Mouse (Mus musculus) heart, embryonic 14.5 days (tissue): ENCODE data around the gene Zc3h4. TPM values are rescaled to one million over a fixed set of nuclear protein-coding genes. Genes with fewer than 3 reads are reported as not detected.
A peak's percentile ranks its signal among the peaks of the same experiment; 100 is the strongest.

Experiments used
- ATAC-seq: fragments of 200-750 bp; cut with Nextera tagmentation; 2 replicates; pipeline ENCODE4 v1.8.0; 2017; ENCODE audit warnings: low read depth, moderate TSS enrichment; ENCODE audit not compliant: insufficient number of reproducible peaks, insufficient read depth, low FRiP score
- H3K27ac ChIP-seq, 2 experiments: fragments of 200-500 bp in 1 of 2; fragments of 300-500 bp in 1 of 2; sonication (generic) in 1 of 2; replicated peaks in 1 of 2; 2 replicates each; pipeline ENCODE4 v1.5.1; 2012 to 2014; ENCODE audit warnings: low read depth in 2 of 2, low read length in 2 of 2, control low read depth in 1 of 2, mild to moderate bottlenecking in 1 of 2, mixed read lengths in 1 of 2; ENCODE audit not compliant: control insufficient read depth in 1 of 2, insufficient read depth in 1 of 2
- H3K27me3 ChIP-seq: fragments of 300-500 bp; sonication (generic); 2 replicates; pipeline ENCODE4 v1.6.1; 2014; ENCODE audit warnings: mild to moderate bottlenecking, low read length, control low read depth; ENCODE audit not compliant: control insufficient read depth, insufficient read depth
- H3K36me3 ChIP-seq: fragments of 300-500 bp; sonication (generic); 2 replicates; pipeline ENCODE4 v1.6.1; 2014; ENCODE audit warnings: mild to moderate bottlenecking, control low read depth, low read length, mixed read lengths; ENCODE audit not compliant: control insufficient read depth, insufficient read depth
- H3K4me1 ChIP-seq, 2 experiments: fragments of 200-500 bp in 1 of 2; fragments of 300-500 bp in 1 of 2; sonication (generic) in 1 of 2; 2 replicates each; pipeline ENCODE4 v1.6.1; 2012 to 2014; ENCODE audit warnings: low read length in 2 of 2, control low read depth in 1 of 2, mixed read lengths in 1 of 2; ENCODE audit not compliant: control insufficient read depth in 2 of 2, insufficient read depth in 2 of 2
- H3K4me2 ChIP-seq: fragments of 300-500 bp; sonication (generic); 2 replicates; pipeline ENCODE4 v1.6.1; 2014; ENCODE audit warnings: mild to moderate bottlenecking, low read length
- H3K4me3 ChIP-seq, 2 experiments: fragments of 200-500 bp in 1 of 2; fragments of 300-500 bp in 1 of 2; sonication (generic) in 1 of 2; 2 replicates each; pipeline ENCODE4 v1.5.1; 2012 to 2014; ENCODE audit warnings: low read length in 2 of 2, mild to moderate bottlenecking in 2 of 2, control low read depth in 1 of 2, low read depth in 1 of 2, moderate library complexity in 1 of 2; ENCODE audit not compliant: control insufficient read depth in 1 of 2, insufficient read depth in 1 of 2
- H3K9ac ChIP-seq: fragments of 300-500 bp; sonication (generic); 2 replicates; pipeline ENCODE4 v1.6.1; 2014; ENCODE audit warnings: mild to moderate bottlenecking, low read length
- H3K9me3 ChIP-seq: fragments of 300-500 bp; sonication (generic); 2 replicates; pipeline ENCODE4 v1.6.1; 2016; ENCODE audit warnings: low read length, control low read depth; ENCODE audit not compliant: control insufficient read depth
- WGBS: fragments of 180-500 bp; shearing (Covaris S2); extraction: QIAGEN DNeasy Blood & Tissue Kit; methylation state at CpG from one replicate; pipeline ENCODE4 v1.1.7; 2014; 5-methylcytosine and 5-hydroxymethylcytosine counted together
- polyA plus RNA-seq: library from polyadenylated mRNA; unstranded; fragments of >200 nt; fragmentation: Nextera tagmentation; extraction: Ambion mirVana; gene quantifications from 2 replicates; pipeline ENCODE4 v1.2.1, GENCODE M21; 2014

Zc3h4 gene
- polyA plus RNA-seq, 1 experiment from 2014 or later, result 10.6 TPM

DNA sequence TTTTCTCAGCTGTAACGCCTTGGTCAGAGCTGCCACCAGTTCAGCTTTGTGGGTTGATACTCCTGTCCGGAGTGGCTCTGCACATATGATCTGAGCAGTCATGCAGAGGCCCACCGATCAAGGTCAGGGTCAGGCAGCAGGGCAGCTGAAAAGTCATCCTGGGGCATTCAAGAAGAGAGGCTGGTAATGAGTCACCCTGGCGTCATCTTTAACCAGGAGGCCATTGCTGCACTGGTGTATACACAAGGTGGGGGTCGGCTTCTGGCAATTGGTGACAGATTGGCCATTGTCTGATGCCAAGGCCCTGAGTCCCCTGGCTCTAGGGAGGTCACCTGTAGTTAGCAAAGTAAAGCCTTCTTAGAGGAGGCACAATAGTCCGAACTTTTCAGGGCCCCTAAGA, 50.9 kb downstream of the Zc3h4 start:
- no peak overlapping the region for H3K9ac ChIP-seq
- WGBS, result 53% methylated on average over 6 of the region's 6 CpGs
- peaks cover 9% of the 10 kb centered on the region for H3K36me3 ChIP-seq
- ATAC-seq, result no peak
- peaks cover 6 to 10% of the 10 kb centered on the region in 2 experiments for H3K4me1 ChIP-seq
- no peak overlapping the region for H3K4me3 ChIP-seq
- no peaks in the 10 kb centered on the region for H3K9me3 ChIP-seq
- H3K27me3 ChIP-seq, result no peaks in the 10 kb centered on the region
- H3K27ac ChIP-seq, result no peak overlapping the region
- no peak overlapping the region for H3K4me2 ChIP-seq

DNA sequence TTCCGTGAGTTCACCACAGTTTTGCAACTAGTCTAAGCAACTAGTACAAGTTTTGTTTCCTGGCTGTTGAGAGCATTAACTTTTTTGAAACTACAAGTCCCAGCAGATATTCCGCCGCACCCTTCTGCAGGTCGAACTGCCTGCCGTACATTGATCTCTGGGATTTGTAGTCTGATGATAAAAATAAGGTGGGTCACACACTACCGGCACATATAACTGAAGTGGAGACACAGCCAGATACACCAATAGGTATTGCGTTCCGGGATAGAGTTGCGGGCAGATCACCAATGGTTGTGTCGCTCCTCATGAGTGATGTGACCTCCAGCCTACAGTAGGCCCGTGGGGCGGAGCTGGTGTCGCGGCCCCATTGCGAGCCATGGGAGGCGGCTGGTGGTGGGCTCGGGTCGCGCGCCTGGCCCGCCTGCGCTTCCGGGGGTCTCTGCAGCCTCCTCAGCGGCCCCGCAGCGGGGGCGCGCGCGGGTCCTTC, 51.9 kb downstream of the Zc3h4 start, which contains the start of gene Tmem160:
Gene Tmem160, plus strand, starts transcription at position 193 of the 487 bp plus-strand sequence.
- peak; percentile 97 for ATAC-seq
- peak within 1 kb of the TSS; percentile 61 to 83 for H3K4me3 ChIP-seq
- no peaks in the 10 kb centered on the region for H3K27me3 ChIP-seq
- WGBS, result 1% methylated on average over 30 of the region's 30 CpGs
- H3K9me3 ChIP-seq, result no peaks in the 10 kb centered on the region
- H3K27ac ChIP-seq, result peak within 1 kb of the TSS in 1 of 2 experiments; percentile 63; a peak in 2 of 4 replicates
- peaks cover 9% of the 10 kb centered on the region for H3K36me3 ChIP-seq
- H3K9ac ChIP-seq, result peak within 1 kb of the TSS; percentile 78
- peaks cover 6 to 10% of the 10 kb centered on the region in 2 experiments for H3K4me1 ChIP-seq
- peak within 1 kb of the TSS; percentile 90 for H3K4me2 ChIP-seq

DNA sequence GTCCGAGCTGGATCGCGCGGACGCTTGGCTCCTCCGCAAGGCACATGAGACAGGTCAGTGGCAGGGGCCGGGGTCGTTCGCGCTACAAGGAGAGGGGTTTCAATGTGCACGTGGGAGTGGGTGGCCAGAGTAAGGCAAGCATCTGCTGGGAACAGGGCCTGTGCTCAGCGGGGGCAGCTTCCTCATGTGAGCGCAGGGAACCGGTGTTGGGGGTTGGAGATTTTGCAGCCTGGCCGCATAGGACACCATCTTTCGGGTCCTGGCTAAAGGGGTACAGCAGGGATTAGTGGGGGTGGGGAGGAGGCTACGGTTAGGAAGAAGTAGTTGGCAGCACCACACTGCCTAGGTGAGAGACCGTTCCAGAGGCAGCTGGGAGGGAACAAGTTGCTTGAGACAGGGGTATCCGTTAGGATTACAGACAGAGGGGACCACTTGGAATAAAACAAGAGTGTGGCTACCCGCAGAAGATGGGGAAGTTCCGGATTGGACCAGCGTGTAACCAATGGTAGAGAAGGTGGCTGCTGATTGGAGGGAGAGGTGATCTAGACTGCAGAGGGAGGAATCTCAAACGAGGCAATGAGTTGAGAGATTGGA, 52.5 kb downstream of the Zc3h4 start:
- peak overlapping the region; percentile 61 to 83 for H3K4me3 ChIP-seq
- no peaks in the 10 kb centered on the region for H3K9me3 ChIP-seq
- WGBS, result under 1% methylated on average over 23 of the region's 23 CpGs
- peaks cover 6 to 10% of the 10 kb centered on the region in 2 experiments for H3K4me1 ChIP-seq
- peak overlapping the region; percentile 78 for H3K9ac ChIP-seq
- no peaks in the 10 kb centered on the region for H3K27me3 ChIP-seq
- peaks cover 9% of the 10 kb centered on the region for H3K36me3 ChIP-seq
- peak overlapping the region in 1 of 2 experiments; percentile 63; a peak in 2 of 4 replicates for H3K27ac ChIP-seq
- peak overlapping the region; percentile 90 for H3K4me2 ChIP-seq
- peak; percentile 37; the same call in 1 of the 2 replicates for ATAC-seq

DNA sequence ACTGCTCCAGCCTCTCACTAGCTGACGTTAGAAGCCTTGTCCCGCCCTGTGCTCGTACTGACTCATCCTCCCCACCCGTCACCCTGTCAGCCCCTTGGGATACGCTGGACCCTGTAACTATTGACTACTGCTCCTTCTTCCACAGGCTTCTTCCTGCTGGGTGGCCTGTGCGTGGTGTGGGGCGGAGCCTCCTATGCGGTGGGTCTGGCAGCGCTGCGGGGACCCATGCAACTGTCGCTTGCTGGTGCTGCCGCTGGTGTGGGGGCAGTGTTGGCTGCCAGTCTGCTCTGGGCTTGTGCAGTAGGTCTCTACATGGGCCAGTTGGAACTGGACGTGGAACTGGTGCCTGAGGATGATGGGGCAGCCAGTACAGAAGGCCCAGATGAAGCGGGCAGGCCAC, 54.3 kb downstream of the Zc3h4 start:
- H3K9me3 ChIP-seq, result no peaks in the 10 kb centered on the region
- 91% methylated on average over 14 of the region's 14 CpGs for WGBS

DNA sequence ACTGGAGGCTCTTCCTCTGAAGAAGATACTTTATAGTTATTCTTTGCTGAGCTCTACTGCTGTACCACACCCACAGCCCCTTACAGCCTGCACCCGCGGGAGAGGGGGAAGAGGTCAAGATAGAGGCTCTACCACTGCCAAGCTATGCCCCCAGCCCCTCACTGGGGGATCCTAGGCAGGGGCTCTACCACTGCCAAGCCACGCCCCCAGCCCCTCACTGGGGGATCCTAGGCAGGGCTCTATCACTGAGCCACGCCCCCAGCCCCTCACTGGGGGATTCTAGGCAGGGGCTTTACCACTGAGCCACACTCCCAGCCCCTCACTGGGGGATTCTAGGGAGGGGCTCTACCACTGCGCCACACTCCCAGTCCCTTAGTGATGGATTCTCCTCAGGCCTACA, 55.6 kb downstream of the Zc3h4 start:
- 86% methylated on average over 5 of the region's 5 CpGs for WGBS

More for the DNA sequence above, 54.3 kb downstream of the Zc3h4 start:
- no peak for ATAC-seq
- Histone ChIP-seq H3K27me3 (no peaks in the 10 kb centered on the region), H3K4me1 (peaks cover 6 to 10% of the 10 kb centered on the region in 2 experiments), H3K27ac (no peak overlapping the region), H3K4me2 (no peak overlapping the region), H3K4me3 (no peak overlapping the region), H3K36me3 (peaks cover 9% of the 10 kb centered on the region), H3K9ac (no peak overlapping the region)

DNA sequence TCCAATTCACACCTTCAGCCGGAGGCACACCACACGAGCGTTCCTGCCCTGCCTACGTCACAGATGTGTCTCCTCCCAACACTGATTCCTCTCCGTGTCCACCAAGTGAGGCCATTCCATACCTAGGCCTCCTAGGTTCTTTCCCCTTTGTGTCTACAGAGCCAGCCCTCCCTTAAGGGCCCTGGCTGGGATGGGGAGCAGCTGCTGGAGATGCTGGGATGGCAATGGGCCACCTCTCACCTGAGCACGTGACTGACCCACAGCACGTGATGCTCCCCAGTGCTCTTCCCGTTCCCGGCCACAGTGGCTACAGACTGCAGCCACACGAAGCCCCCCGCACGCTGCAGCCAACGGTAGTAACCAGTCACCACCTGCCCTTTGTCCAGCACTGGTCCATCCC, 59.9 kb downstream of the Zc3h4 start:
- 0 out of 2 replicates have a peak, but pooled peaks cover 1% of the 10 kb centered on the region for H3K36me3 ChIP-seq
- no peak for ATAC-seq
- peaks cover 23% of the 10 kb centered on the region for H3K27me3 ChIP-seq
- H3K9ac ChIP-seq, result no peak overlapping the region
- H3K9me3 ChIP-seq, result no peaks in the 10 kb centered on the region
- WGBS, result 50% methylated on average over 13 of the region's 13 CpGs
- H3K4me1 ChIP-seq, result no peaks in the 10 kb centered on the region
- no peak overlapping the region for H3K4me2 ChIP-seq
- no peak overlapping the region for H3K4me3 ChIP-seq
- H3K27ac ChIP-seq, result no peak overlapping the region

More for the DNA sequence above, 55.6 kb downstream of the Zc3h4 start:
- H3K9me3 ChIP-seq, result no peaks in the 10 kb centered on the region
- no peak overlapping the region for H3K9ac ChIP-seq
- no peak for ATAC-seq
- H3K36me3 ChIP-seq, result peaks cover 9% of the 10 kb centered on the region
- peaks cover 8% of the 10 kb centered on the region for H3K27me3 ChIP-seq
- no peak overlapping the region for H3K4me3 ChIP-seq
- no peak overlapping the region for H3K27ac ChIP-seq
- peaks cover 6 to 10% of the 10 kb centered on the region in 2 experiments for H3K4me1 ChIP-seq
- H3K4me2 ChIP-seq, result no peak overlapping the region

DNA sequence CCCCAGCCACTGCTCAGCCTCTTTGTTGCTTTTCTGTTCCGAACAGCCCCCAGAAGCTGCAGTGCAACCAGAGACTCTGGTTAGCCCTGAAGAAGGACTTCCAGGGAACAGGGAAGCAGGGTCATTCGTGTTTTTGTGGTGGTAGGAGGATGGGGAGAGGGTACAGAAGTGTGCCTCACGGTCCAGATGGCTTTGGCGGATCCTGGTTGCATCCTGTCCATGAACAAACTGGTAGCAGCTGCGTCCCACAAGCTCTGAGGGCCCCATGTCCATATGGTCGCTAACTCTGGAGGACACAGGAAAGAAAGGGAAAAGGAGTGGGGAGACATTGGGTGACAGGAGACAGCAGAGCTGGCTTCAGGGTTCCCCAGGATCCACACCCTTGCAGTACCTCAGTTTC, 60.4 kb downstream of the Zc3h4 start:
- H3K4me3 ChIP-seq, result no peak overlapping the region
- no peaks in the 10 kb centered on the region for H3K36me3 ChIP-seq
- H3K4me2 ChIP-seq, result no peak overlapping the region
- no peak overlapping the region for H3K27ac ChIP-seq
- ATAC-seq, result no peak
- no peaks in the 10 kb centered on the region for H3K9me3 ChIP-seq
- no peak overlapping the region for H3K9ac ChIP-seq
- WGBS, result 69% methylated on average over 6 of the region's 6 CpGs
- H3K27me3 ChIP-seq, result peaks cover 23% of the 10 kb centered on the region
- H3K4me1 ChIP-seq, result no peaks in the 10 kb centered on the region
